Comparison of ENCODE assay signal across 32 mouse cellular contexts in genomic region chr1:36552506-36552905, GRCm38 (mm10). TPM values are rescaled to one million over a fixed set of nuclear protein-coding genes. Genes with fewer than 3 reads are reported as not detected.
DNase-seq lines count a peak whose midpoint lies in the region; ATAC-seq and TF ChIP-seq lines count a peak whose summit lies in the region.
"Had no signal": no experiment of that assay in that cellular context is flagged by ENCODE, and none has a peak within 500 bp of the region (broad histone marks: within the 10 kb centered on the region; RNA-seq: fewer than 3 reads in every experiment).

No protein-coding gene starts in this region.

- no peaks in the 10 kb centered on the region for H3K9me3 ChIP-seq in heart, embryonic 11.5 days (replicated peaks; ENCODE audit: control insufficient read depth, low read length)
- H3K9me3 ChIP-seq in midbrain, postnatal 0 days (ENCODE audit: low read length): no peaks in the 10 kb centered on the region
- no peaks in the 10 kb centered on the region for H3K9me3 ChIP-seq in midbrain, embryonic 16.5 days (replicated peaks; ENCODE audit: control insufficient read depth, low read length, poor library complexity, severe bottlenecking)
- H3K9me3 ChIP-seq: embryonic facial prominence, embryonic 15.5 days; hindbrain, embryonic 15.5 days; midbrain, embryonic 10.5 days had no signal

- DNase-seq in heart, adult 11 months: peak; percentile 94
- DNase-seq in midbrain, postnatal 0 days (ENCODE audit: low spot score): peak; percentile 33
- peak; percentile 84 for DNase-seq in cerebellum, adult 8-10 months
- peak; percentile 83 to 85 for DNase-seq in cerebellum, postnatal 36 days
- no peak for DNase-seq in spleen, adult 12 weeks (ENCODE audit: low spot score)
- no peak for DNase-seq in layer of hippocampus, adult 9-10 months (ENCODE audit: low spot score)
- DNase-seq: adrenal gland, adult 8-10 months; B cell, adult 2 months; embryo, embryonic 11 days; gastrocnemius, postnatal 10 days; heart, adult 18-20 months; heart, postnatal 36 days; thymus, adult 2 months had no signal

- peaks cover 29% of the 10 kb centered on the region for H3K4me1 ChIP-seq in heart, embryonic 11.5 days (ENCODE audit: control insufficient read depth, insufficient read depth, low read length)
- H3K4me1 ChIP-seq in midbrain, postnatal 0 days (ENCODE audit: insufficient read depth, low read length): peaks cover 13% of the 10 kb centered on the region; the same call in 1 of the 2 replicates
- H3K4me1 ChIP-seq in midbrain, embryonic 16.5 days (ENCODE audit: control insufficient read depth, insufficient read depth, low read length): peaks cover 35% of the 10 kb centered on the region

- TF ChIP-seq CTCF in midbrain, postnatal 0 days (IDR thresholded peaks at IDR 0.05): no peak

- ATAC-seq in heart, embryonic 11.5 days (replicated peaks; ENCODE audit: insufficient number of reproducible peaks, low FRiP score, low TSS enrichment): no peak
- ATAC-seq in midbrain, postnatal 0 days (ENCODE audit: low FRiP score): no peak
- ATAC-seq in midbrain, embryonic 16.5 days: no peak
- ATAC-seq: forebrain, embryonic 14.5 days; intestine, embryonic 16.5 days; lung, postnatal 0 days had no signal

- no peak overlapping the region for H3K4me2 ChIP-seq in heart, embryonic 11.5 days
- no peak overlapping the region for H3K4me2 ChIP-seq in midbrain, postnatal 0 days (ENCODE audit: low read depth, low read length, poor library complexity, severe bottlenecking)
- no peak overlapping the region for H3K4me2 ChIP-seq in midbrain, embryonic 16.5 days (ENCODE audit: low read length)
- H3K4me2 ChIP-seq: embryonic facial prominence, embryonic 15.5 days; hindbrain, embryonic 15.5 days had no signal

- H3K4me3 ChIP-seq in heart, embryonic 11.5 days (ENCODE audit: low read depth, low read length): no peak overlapping the region
- H3K4me3 ChIP-seq in midbrain, postnatal 0 days (ENCODE audit: low read depth, low read length): no peak overlapping the region
- no peak overlapping the region for H3K4me3 ChIP-seq in midbrain, embryonic 16.5 days (ENCODE audit: low read depth, low read length)
- H3K4me3 ChIP-seq: embryonic facial prominence, embryonic 15.5 days; hindbrain, embryonic 15.5 days; midbrain, embryonic 10.5 days had no signal

- no peak overlapping the region for H3K9ac ChIP-seq in heart, embryonic 11.5 days (ENCODE audit: low read depth, low read length)
- H3K9ac ChIP-seq in midbrain, postnatal 0 days (replicated peaks; ENCODE audit: low read length, poor library complexity, severe bottlenecking): no peak overlapping the region
- H3K9ac ChIP-seq in midbrain, embryonic 16.5 days (ENCODE audit: low read depth, low read length): no peak overlapping the region
- H3K9ac ChIP-seq: embryonic facial prominence, embryonic 15.5 days; hindbrain, embryonic 15.5 days had no signal

- no peak overlapping the region for H3K27ac ChIP-seq in heart, embryonic 11.5 days (ENCODE audit: low read depth, low read length)
- H3K27ac ChIP-seq in midbrain, postnatal 0 days (ENCODE audit: low read depth, low read length): no peak overlapping the region
- H3K27ac ChIP-seq in midbrain, embryonic 16.5 days (ENCODE audit: low read length): no peak overlapping the region
- H3K27ac ChIP-seq: embryonic facial prominence, embryonic 15.5 days; hindbrain, embryonic 15.5 days; macrophage; midbrain, embryonic 10.5 days; stomach, postnatal 0 days had no signal

- WGBS in heart, embryonic 11.5 days (ENCODE audit: insufficient replicate concordance): 88% methylated on average over 16 of the region's 16 CpGs
- WGBS in midbrain, postnatal 0 days: 90% methylated on average over 16 of the region's 16 CpGs
- WGBS in midbrain, embryonic 16.5 days: 84% methylated on average over 16 of the region's 16 CpGs

- peaks cover 60% of the 10 kb centered on the region for H3K36me3 ChIP-seq in heart, embryonic 11.5 days (ENCODE audit: control insufficient read depth, insufficient read depth, low read length)
- H3K36me3 ChIP-seq in midbrain, postnatal 0 days (ENCODE audit: insufficient read depth, low read length): peaks cover 68% of the 10 kb centered on the region
- H3K36me3 ChIP-seq in midbrain, embryonic 16.5 days (ENCODE audit: control insufficient read depth, insufficient read depth, low read length): peaks cover 41% of the 10 kb centered on the region

- H3K27me3 ChIP-seq in heart, embryonic 11.5 days (ENCODE audit: control insufficient read depth, insufficient read depth, low read length): no peaks in the 10 kb centered on the region
- no peaks in the 10 kb centered on the region for H3K27me3 ChIP-seq in midbrain, postnatal 0 days (ENCODE audit: insufficient read depth, low read length)
- no peaks in the 10 kb centered on the region for H3K27me3 ChIP-seq in midbrain, embryonic 16.5 days (ENCODE audit: control insufficient read depth, insufficient read depth, low read depth, low read length)
- H3K27me3 ChIP-seq: embryonic facial prominence, embryonic 15.5 days; hindbrain, embryonic 15.5 days had no signal

RNA-seq across cellular contexts. Expression of gene Ankrd39, which starts 5.3 kb away (rescaled TPM):
- polyA plus RNA-seq in heart, embryonic 11.5 days (2014; fragmentation: Nextera tagmentation; extraction: Ambion mirVana): 19.9 and 25.1 TPM in 2 replicates
- total RNA-seq in midbrain, postnatal 0 days (2014; rRNA removed): 27.9 and 30.4 TPM in 2 replicates
- polyA plus RNA-seq in midbrain, postnatal 0 days (2015; fragmentation: Nextera tagmentation; extraction: Ambion mirVana): 34.3 and 40.9 TPM in 2 replicates
- polyA plus RNA-seq in midbrain, embryonic 16.5 days (2015; fragmentation: Nextera tagmentation; extraction: Ambion mirVana): 30.6 and 32.8 TPM in 2 replicates

RNA-seq across cellular contexts. Expression of gene Sema4c, which starts 5.6 kb away (rescaled TPM):
- 0.96 and 2.1 TPM in 2 replicates for polyA plus RNA-seq in heart, embryonic 11.5 days (2014; fragmentation: Nextera tagmentation; extraction: Ambion mirVana)
- total RNA-seq in midbrain, postnatal 0 days (2014; rRNA removed): 30.0 and 32.7 TPM in 2 replicates
- 14.7 and 18.0 TPM in 2 replicates for polyA plus RNA-seq in midbrain, postnatal 0 days (2015; fragmentation: Nextera tagmentation; extraction: Ambion mirVana)
- polyA plus RNA-seq in midbrain, embryonic 16.5 days (2015; fragmentation: Nextera tagmentation; extraction: Ambion mirVana): 24.4 and 27.0 TPM in 2 replicates
- total RNA-seq: neutrophil, adult 5-6 weeks had no signal

RNA-seq across cellular contexts. Expression of gene Gm42417, which starts 13.3 kb away (rescaled TPM):
- polyA plus RNA-seq in heart, embryonic 11.5 days (2014; fragmentation: Nextera tagmentation; extraction: Ambion mirVana): 0.44 TPM in 1 of 2 replicates, not detected in the other
- not detected in 2 replicates for total RNA-seq in midbrain, postnatal 0 days (2014; rRNA removed)
- 0.42 and 0.65 TPM in 2 replicates for polyA plus RNA-seq in midbrain, postnatal 0 days (2015; fragmentation: Nextera tagmentation; extraction: Ambion mirVana)
- polyA plus RNA-seq in midbrain, embryonic 16.5 days (2015; fragmentation: Nextera tagmentation; extraction: Ambion mirVana): 0.20 and 0.75 TPM in 2 replicates
- total RNA-seq: adrenal gland, adult 8-10 months; layer of hippocampus, postnatal 14 days; liver, adult 2 months; MEL; monocyte, adult 5-6 weeks; neutrophil, adult 5-6 weeks had no signal
- polyA plus RNA-seq: forebrain, embryonic 14.5 days; frontal cortex, adult 2 months; heart, embryonic 14.5 days; large intestine, adult 2 months; liver, adult 2 months; liver, embryonic 16.5 days; thymus, adult 2 months had no signal

RNA-seq across cellular contexts. Expression of gene Ankrd23, which starts 15.8 kb away (rescaled TPM):
- 9.8 and 13.6 TPM in 2 replicates for polyA plus RNA-seq in heart, embryonic 11.5 days (2014; fragmentation: Nextera tagmentation; extraction: Ambion mirVana)
- total RNA-seq in midbrain, postnatal 0 days (2014; rRNA removed): 9.8 and 11.6 TPM in 2 replicates
- 12.8 and 14.8 TPM in 2 replicates for polyA plus RNA-seq in midbrain, postnatal 0 days (2015; fragmentation: Nextera tagmentation; extraction: Ambion mirVana)
- 16.1 and 17.0 TPM in 2 replicates for polyA plus RNA-seq in midbrain, embryonic 16.5 days (2015; fragmentation: Nextera tagmentation; extraction: Ambion mirVana)

RNA-seq across cellular contexts. Expression of gene Cnnm3, which starts 40.8 kb away (rescaled TPM):
- 2.5 and 3.9 TPM in 2 replicates for polyA plus RNA-seq in heart, embryonic 11.5 days (2014; fragmentation: Nextera tagmentation; extraction: Ambion mirVana)
- 32.9 and 40.8 TPM in 2 replicates for total RNA-seq in midbrain, postnatal 0 days (2014; rRNA removed)
- polyA plus RNA-seq in midbrain, postnatal 0 days (2015; fragmentation: Nextera tagmentation; extraction: Ambion mirVana): 4.3 and 5.2 TPM in 2 replicates
- polyA plus RNA-seq in midbrain, embryonic 16.5 days (2015; fragmentation: Nextera tagmentation; extraction: Ambion mirVana): 4.2 and 4.5 TPM in 2 replicates

Comparison
In these comparisons a context has a peak if more than half of its experiments do, and no peak if none do; other contexts are left out.
1. DNase-seq: peak in heart, adult 11 months (single experiment), midbrain, postnatal 0 days (single experiment), cerebellum, adult 8-10 months (single experiment) and cerebellum, postnatal 36 days (2 of 2); none in spleen, adult 12 weeks (single experiment) and layer of hippocampus, adult 9-10 months (single experiment).